Mouse (Mus musculus): ENCODE results near the gene Muc3a.

DNA sequence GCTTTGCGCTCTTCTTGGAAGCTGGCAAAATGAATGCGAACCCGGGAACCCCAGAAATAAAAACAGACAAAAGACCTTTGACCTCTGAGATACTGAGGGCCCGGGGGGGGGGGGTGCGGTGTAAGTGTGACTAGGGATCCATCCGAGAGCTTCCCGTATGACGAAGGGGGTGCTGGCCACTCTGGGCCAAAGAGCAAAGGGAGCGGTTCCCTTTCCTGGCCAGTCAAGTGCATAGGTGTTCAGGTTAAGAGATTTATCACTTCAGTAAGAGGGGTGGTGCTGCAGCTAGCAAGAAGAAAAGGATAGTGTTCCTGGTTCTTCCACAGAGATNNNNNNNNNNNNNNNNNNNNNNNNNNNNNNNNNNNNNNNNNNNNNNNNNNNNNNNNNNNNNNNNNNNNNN lies 46.2 kb downstream of the Muc3a start:
- no peak for TF ChIP-seq CTCF (IDR thresholded peaks at IDR 0.05; ENCODE audit: low read depth, low read length)
- TF ChIP-seq GATA1 (IDR thresholded peaks at IDR 0.05; ENCODE audit: borderline replicate concordance, low read length), result no peak
- TF ChIP-seq POLR2AphosphoS5 (IDR thresholded peaks at IDR 0.05; ENCODE audit: insufficient replicate concordance, low read depth, low read length), result no peak

Data from G1E (cell line).